Mouse (Mus musculus) liver, embryonic 14.5 days (tissue): ENCODE results near the gene Slc12a5.

Experiments
- CTCF ChIP-seq: IDR thresholded peaks from 2 replicates; pipeline ENCODE4 v1.5.1; 2016; ENCODE audit warnings: antibody characterized with exemption, low read depth, control low read depth
- EP300 ChIP-seq: IDR thresholded peaks from 2 replicates; pipeline ENCODE4 v1.6.1; 2016; ENCODE audit warnings: antibody characterized with exemption, low read depth

GRCm38 (mm10) chr2:164956195-164956594 is 4.4 kb upstream of the Slc12a5 start:
- TF ChIP-seq CTCF: no peak
- no peak for TF ChIP-seq EP300
